Mouse (Mus musculus) myocyte (in vitro differentiated cells): ENCODE results near the gene Ankrd55. TPM values are rescaled to one million over a fixed set of nuclear protein-coding genes. Genes with fewer than 3 reads are reported as not detected.

Experiments used
- H3K27me3 ChIP-seq: one replicate; pipeline ENCODE4 v1.6.1; 2011; ENCODE audit not compliant: control insufficient read depth, insufficient read depth, insufficient read length
- H3K36me3 ChIP-seq: one replicate; pipeline ENCODE4 v1.6.1; 2011; ENCODE audit not compliant: control insufficient read depth, insufficient read depth
- H3K4me2 ChIP-seq: one replicate; pipeline ENCODE4 v1.6.1; 2011; ENCODE audit warnings: low read depth, control low read depth
- H3K4me3 ChIP-seq: one replicate; pipeline ENCODE4 v1.5.1; 2011; ENCODE audit warnings: mild to moderate bottlenecking, control low read depth, moderate library complexity
- H3K79me2 ChIP-seq: one replicate; pipeline ENCODE4 v1.6.1; 2011; ENCODE audit not compliant: control insufficient read depth, insufficient read depth
- H3ac ChIP-seq: one replicate; pipeline ENCODE4 v1.6.1; 2011; ENCODE audit not compliant: control insufficient read depth, insufficient read length
- CEBPB ChIP-seq: IDR thresholded peaks from 2 replicates; pipeline ENCODE4 v1.6.1; 2011; ENCODE audit warnings: mild to moderate bottlenecking, moderate library complexity; ENCODE audit not compliant: poor library complexity, insufficient read depth, severe bottlenecking
- E2F4 ChIP-seq: IDR thresholded peaks from one replicate; pipeline ENCODE4 v1.6.1; 2011; ENCODE audit warnings: mild to moderate bottlenecking, control low read depth, moderate library complexity; ENCODE audit not compliant: insufficient read depth
- MAX ChIP-seq: IDR thresholded peaks from one replicate; pipeline ENCODE4 v1.6.1; 2011; ENCODE audit warnings: low read depth, mild to moderate bottlenecking, control low read depth
- MYOD1 ChIP-seq, 3 experiments: IDR thresholded peaks; one replicate each; pipeline ENCODE4 v1.6.1; 2011; ENCODE audit warnings: control low read depth in 2 of 3, low read depth in 2 of 3, mild to moderate bottlenecking in 2 of 3, moderate library complexity in 1 of 3; ENCODE audit not compliant: insufficient read length in 2 of 3, control insufficient read depth in 1 of 3
- MYOG ChIP-seq, 3 experiments: IDR thresholded peaks; one replicate each; pipeline ENCODE4 v1.6.1; 2011; ENCODE audit warnings: control low read depth in 2 of 3, low read depth in 2 of 3, mild to moderate bottlenecking in 2 of 3; ENCODE audit not compliant: insufficient read length in 2 of 3, control insufficient read depth in 1 of 3, insufficient read depth in 1 of 3
- POLR2A ChIP-seq: IDR thresholded peaks from one replicate; pipeline ENCODE4 v1.6.1; 2011; ENCODE audit warnings: low read depth, mild to moderate bottlenecking, control low read depth, moderate library complexity; ENCODE audit not compliant: insufficient read length
- POLR2AphosphoS2 ChIP-seq: IDR thresholded peaks from one replicate; pipeline ENCODE4 v1.6.1; 2011; ENCODE audit warnings: low read depth, control low read depth; ENCODE audit not compliant: insufficient read length
- REST ChIP-seq: IDR thresholded peaks from one replicate; pipeline ENCODE4 v1.6.1; 2011; ENCODE audit warnings: mild to moderate bottlenecking, control low read depth, moderate library complexity; ENCODE audit not compliant: insufficient read depth, insufficient read length
- SRF ChIP-seq: IDR thresholded peaks from one replicate; pipeline ENCODE4 v1.6.1; 2011; ENCODE audit warnings: low read depth; ENCODE audit not compliant: control insufficient read depth, insufficient read length
- TCF12 ChIP-seq: IDR thresholded peaks from one replicate; pipeline ENCODE4 v1.6.1; 2011; ENCODE audit warnings: mild to moderate bottlenecking, control low read depth; ENCODE audit not compliant: poor library complexity, insufficient read depth, severe bottlenecking
- TCF3 ChIP-seq: IDR thresholded peaks from one replicate; pipeline ENCODE4 v1.6.1; 2011; ENCODE audit warnings: low read depth, control low read depth; ENCODE audit not compliant: insufficient read length
- USF1 ChIP-seq: IDR thresholded peaks from one replicate; pipeline ENCODE4 v1.6.1; 2011; ENCODE audit warnings: low read depth, mild to moderate bottlenecking, control low read depth, moderate library complexity
- polyA plus RNA-seq: library from polyadenylated mRNA; unstranded; fragments of >200 nt; fragmentation: generic; extraction: Trizol; gene quantifications from one replicate; pipeline ENCODE4 v1.2.1, GENCODE M21; 2012; ENCODE audit warnings: missing spikeins

Ankrd55 gene
- polyA plus RNA-seq, 1 experiment = 0.59 TPM

DNA sequence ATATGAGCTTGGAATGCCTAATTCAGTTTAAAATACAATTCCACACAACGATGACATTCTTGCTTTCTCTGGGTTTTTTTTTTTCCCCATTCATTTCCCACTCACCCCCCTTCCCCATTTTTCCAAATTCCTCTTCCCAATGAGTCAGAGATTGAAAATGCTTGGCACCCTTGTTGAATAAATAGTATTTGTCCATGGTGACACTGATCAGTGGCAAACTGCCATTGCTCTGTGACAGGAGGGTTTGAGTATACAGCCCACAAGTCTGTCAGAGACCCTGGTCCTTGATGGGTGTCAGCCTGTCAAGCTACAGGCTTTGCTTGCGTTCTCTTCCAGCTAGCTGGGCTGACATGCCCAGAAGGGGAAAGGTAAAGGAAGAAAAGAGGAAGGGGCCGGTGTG lies 36.2 kb upstream of the Ankrd55 start:
- TF ChIP-seq TCF12 (no peak), POLR2A (no peak), E2F4 (no peak), USF1 (no peak), MYOG (IDR thresholded peaks at IDR 0.05; ENCODE audit: control insufficient read depth in 1 of 3, insufficient read depth in 1 of 3, insufficient read length in 2 of 3, low read depth in 2 of 3) (no peak), REST (no peak), MYOD1 (IDR thresholded peaks at IDR 0.05; ENCODE audit: control insufficient read depth in 1 of 3, insufficient read length in 2 of 3, low read depth in 2 of 3) (no peak), MAX (no peak)
- Histone ChIP-seq H3K27me3 (no peaks in the 10 kb centered on the region), H3ac (no peak overlapping the region), H3K79me2 (no peaks in the 10 kb centered on the region), H3K36me3 (no peaks in the 10 kb centered on the region), H3K4me2 (no peak overlapping the region), H3K4me3 (no peak overlapping the region)

DNA sequence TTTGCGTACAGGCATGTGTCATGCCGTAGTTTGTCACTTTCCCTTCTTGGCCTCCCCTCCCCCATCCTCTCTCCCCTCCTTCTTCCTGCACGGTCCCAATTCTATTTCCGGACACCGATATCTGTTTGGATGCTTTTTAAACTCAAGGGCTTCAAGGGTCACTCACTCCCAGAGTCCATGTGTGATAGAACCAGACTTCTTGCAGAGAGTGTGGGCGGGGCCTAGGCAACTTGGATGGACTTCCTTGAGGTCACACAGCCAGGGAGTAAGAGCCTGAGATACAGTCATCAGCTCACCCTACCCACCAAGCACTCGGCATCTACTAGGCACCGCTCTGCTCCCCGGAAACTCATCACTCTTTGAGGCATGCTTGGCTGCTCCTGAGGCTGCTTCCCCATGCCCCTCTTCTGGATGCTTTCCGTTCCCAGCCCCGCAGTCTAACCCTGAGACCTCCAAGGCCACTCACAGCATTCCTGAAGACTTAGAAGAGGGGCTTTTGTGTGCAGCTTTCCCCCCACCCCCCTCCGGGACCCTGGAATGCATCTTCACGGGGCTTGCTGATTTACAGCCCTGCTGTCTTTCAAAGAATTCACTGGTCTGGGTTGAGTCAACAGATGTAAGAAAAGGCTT lies 35.1 kb upstream of the Ankrd55 start:
- Histone ChIP-seq H3K79me2 (no peaks in the 10 kb centered on the region), H3K36me3 (no peaks in the 10 kb centered on the region), H3K27me3 (no peaks in the 10 kb centered on the region), H3K4me2 (no peak overlapping the region), H3K4me3 (no peak overlapping the region), H3ac (no peak overlapping the region)
- TF ChIP-seq CEBPB (no peak), TCF12 (no peak), TCF3 (no peak), POLR2A (no peak), MYOD1 (IDR thresholded peaks at IDR 0.05; ENCODE audit: control insufficient read depth in 1 of 3, insufficient read length in 2 of 3, low read depth in 2 of 3) (no peak), POLR2AphosphoS2 (no peak), SRF (no peak), USF1 (no peak), REST (no peak), MYOG (IDR thresholded peaks at IDR 0.05; ENCODE audit: control insufficient read depth in 1 of 3, insufficient read depth in 1 of 3, insufficient read length in 2 of 3, low read depth in 2 of 3) (no peak), MAX (no peak), E2F4 (no peak)

DNA sequence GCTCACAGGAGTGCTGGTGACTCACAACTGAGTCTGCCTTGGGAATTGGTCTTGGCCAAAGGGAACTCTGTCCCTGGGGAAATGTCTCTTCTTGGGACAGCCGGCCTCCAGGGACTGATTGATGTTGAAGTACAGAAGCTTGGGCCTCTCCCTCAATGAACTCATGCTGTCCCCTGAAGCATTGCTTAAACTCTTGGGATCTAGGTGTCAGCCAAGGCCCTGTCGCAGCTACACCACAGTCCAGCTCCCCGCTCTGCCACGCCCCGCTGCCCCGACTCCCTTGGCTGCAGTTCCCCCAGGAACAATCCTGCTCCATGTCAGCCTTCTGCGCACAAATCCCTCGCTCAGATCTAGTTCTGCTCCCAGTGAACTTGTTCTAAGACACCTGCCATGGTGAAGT lies 34.1 kb upstream of the Ankrd55 start:
- TF ChIP-seq MYOG (IDR thresholded peaks at IDR 0.05; ENCODE audit: control insufficient read depth in 1 of 3, insufficient read depth in 1 of 3, insufficient read length in 2 of 3, low read depth in 2 of 3) (no peak), E2F4 (no peak), TCF12 (no peak), TCF3 (no peak), CEBPB (no peak), REST (no peak), MAX (no peak), USF1 (no peak), POLR2A (no peak), MYOD1 (IDR thresholded peaks at IDR 0.05; ENCODE audit: control insufficient read depth in 1 of 3, insufficient read length in 2 of 3, low read depth in 2 of 3) (no peak), POLR2AphosphoS2 (no peak), SRF (no peak)
- Histone ChIP-seq H3ac (no peak overlapping the region), H3K4me3 (no peak overlapping the region), H3K4me2 (no peak overlapping the region), H3K27me3 (no peaks in the 10 kb centered on the region), H3K79me2 (no peaks in the 10 kb centered on the region), H3K36me3 (no peaks in the 10 kb centered on the region)

DNA sequence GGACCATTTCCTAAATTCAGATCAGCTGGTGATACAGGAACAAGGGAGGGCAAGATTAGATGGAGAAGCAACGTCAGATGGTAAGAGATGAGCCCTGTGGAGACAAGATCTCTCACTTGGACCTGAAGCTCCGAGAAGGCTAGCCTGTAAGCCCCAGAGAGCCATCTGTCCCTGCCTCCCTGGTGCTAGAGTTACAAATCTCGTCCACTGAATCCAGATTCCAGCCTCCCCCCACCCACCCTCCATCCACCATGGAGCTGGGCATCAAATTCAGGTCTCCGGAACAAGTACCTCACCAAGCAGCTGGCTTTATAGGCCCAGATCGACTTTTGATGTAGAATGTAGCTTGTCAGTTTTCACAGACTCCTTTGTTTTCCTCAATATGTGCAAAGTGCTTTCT lies 32.4 kb upstream of the Ankrd55 start:
- H3K4me3 ChIP-seq = no peak overlapping the region
- H3K27me3 ChIP-seq = no peaks in the 10 kb centered on the region
- H3K79me2 ChIP-seq = no peaks in the 10 kb centered on the region
- no peak overlapping the region for H3ac ChIP-seq
- no peaks in the 10 kb centered on the region for H3K36me3 ChIP-seq
- no peak overlapping the region for H3K4me2 ChIP-seq
- TF ChIP-seq MYOG (IDR thresholded peaks at IDR 0.05; ENCODE audit: control insufficient read depth in 1 of 3, insufficient read depth in 1 of 3, insufficient read length in 2 of 3, low read depth in 2 of 3) = no peak
- no peak for TF ChIP-seq TCF12
- no peak for TF ChIP-seq SRF
- no peak for TF ChIP-seq CEBPB
- TF ChIP-seq MYOD1 (IDR thresholded peaks at IDR 0.05; ENCODE audit: control insufficient read depth in 1 of 3, insufficient read length in 2 of 3, low read depth in 2 of 3) = no peak
- no peak for TF ChIP-seq POLR2A
- no peak for TF ChIP-seq POLR2AphosphoS2
- TF ChIP-seq E2F4 = no peak
- TF ChIP-seq REST = no peak
- TF ChIP-seq MAX = no peak
- no peak for TF ChIP-seq TCF3
- TF ChIP-seq USF1 = no peak

- H3K79me2 ChIP-seq = no peaks in the 10 kb centered on the region
- no peaks in the 10 kb centered on the region for H3K27me3 ChIP-seq
- H3K4me2 ChIP-seq = no peak overlapping the region
- no peaks in the 10 kb centered on the region for H3K36me3 ChIP-seq
- no peak overlapping the region for H3ac ChIP-seq
- TF ChIP-seq MAX (no peak), E2F4 (no peak), MYOD1 (IDR thresholded peaks at IDR 0.05; ENCODE audit: control insufficient read depth in 1 of 3, insufficient read length in 2 of 3, low read depth in 2 of 3) (no peak), TCF3 (no peak), MYOG (IDR thresholded peaks at IDR 0.05; ENCODE audit: control insufficient read depth in 1 of 3, insufficient read depth in 1 of 3, insufficient read length in 2 of 3, low read depth in 2 of 3) (no peak)
- no peak overlapping the region for H3K4me3 ChIP-seq
These were observed 29.8 kb upstream of the Ankrd55 start for GRCm38 (mm10) chr13:112258478-112258877.
